Comparison of ENCODE assay signal across 11 mouse cellular contexts in the genomic region with DNA sequence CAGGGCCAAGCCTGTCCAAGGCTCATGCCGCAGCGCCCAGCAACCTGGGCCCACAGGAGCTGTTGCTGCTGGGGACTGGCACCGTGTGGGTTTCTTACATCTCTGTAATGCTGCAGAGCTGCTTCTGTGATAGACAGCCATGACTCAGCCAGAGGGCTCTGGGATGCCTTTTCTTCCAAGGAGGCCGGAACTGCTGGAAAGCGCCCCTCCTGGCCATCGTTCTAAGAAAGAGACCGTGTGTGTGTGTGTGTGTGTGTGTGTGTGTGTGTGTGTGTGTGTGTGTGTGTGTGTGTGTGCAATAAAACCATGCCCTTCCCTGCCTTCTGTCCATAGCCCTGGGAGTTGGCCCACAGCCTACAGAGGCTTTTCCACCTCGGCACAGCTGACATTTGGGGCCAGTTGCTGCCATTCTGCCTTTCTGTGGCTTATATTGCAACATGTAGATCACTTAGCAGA. TPM values are rescaled to one million over a fixed set of nuclear protein-coding genes. Genes with fewer than 3 reads are reported as not detected.
DNase-seq lines count a peak whose midpoint lies in the region; ATAC-seq lines count a peak whose summit lies in the region.
"Had no signal": no experiment of that assay in that cellular context is flagged by ENCODE, and none has a peak within 500 bp of the region (broad histone marks: within the 10 kb centered on the region; RNA-seq: fewer than 3 reads in every experiment).

No protein-coding gene starts in this region.

- no peaks in the 10 kb centered on the region for H3K27me3 ChIP-seq in midbrain, embryonic 16.5 days (ENCODE audit: control insufficient read depth, insufficient read depth, low read depth, low read length)
- H3K27me3 ChIP-seq in midbrain, embryonic 10.5 days (ENCODE audit: low read depth, poor library complexity, severe bottlenecking): no peaks in the 10 kb centered on the region
- H3K27me3 ChIP-seq: embryonic facial prominence, embryonic 12.5 days; limb, embryonic 13.5 days had no signal

- no peak for DNase-seq in frontal cortex, postnatal 10 days (ENCODE audit: low spot score in 2 of 2)
- no peak for DNase-seq in midbrain, embryonic 10.5 days (ENCODE audit: low spot score)
- peak; percentile 36 to 45 for DNase-seq in cerebellum, adult 18-20 months
- peak; percentile 26 for DNase-seq in right cerebral cortex, postnatal 25 days
- no peak for DNase-seq in frontal cortex, postnatal 25 days (ENCODE audit: low spot score in 2 of 2)
- no peak for DNase-seq in heart, adult 18-20 months
- DNase-seq: kidney, adult 9 months had no signal

- no peaks in the 10 kb centered on the region for H3K9me3 ChIP-seq in midbrain, embryonic 16.5 days (replicated peaks; ENCODE audit: control insufficient read depth, low read length, poor library complexity, severe bottlenecking)
- H3K9me3 ChIP-seq in midbrain, embryonic 10.5 days (replicated peaks): no peaks in the 10 kb centered on the region
- H3K9me3 ChIP-seq: embryonic facial prominence, embryonic 12.5 days; limb, embryonic 13.5 days had no signal

- no peaks in the 10 kb centered on the region for H3K36me3 ChIP-seq in midbrain, embryonic 16.5 days (ENCODE audit: control insufficient read depth, insufficient read depth, low read length)
- H3K36me3 ChIP-seq in midbrain, embryonic 10.5 days: no peaks in the 10 kb centered on the region
- H3K36me3 ChIP-seq: embryonic facial prominence, embryonic 12.5 days; limb, embryonic 13.5 days had no signal

- H3K27ac ChIP-seq in midbrain, embryonic 16.5 days (ENCODE audit: low read length): 0 out of 2 replicates have a peak overlapping the region, but pooled peaks have one; percentile 12
- H3K27ac ChIP-seq in midbrain, embryonic 10.5 days (replicated peaks): no peak overlapping the region
- H3K27ac ChIP-seq: embryonic facial prominence, embryonic 12.5 days; limb, embryonic 13.5 days had no signal

- H3K4me1 ChIP-seq in midbrain, embryonic 16.5 days (ENCODE audit: control insufficient read depth, insufficient read depth, low read length): no peaks in the 10 kb centered on the region
- peaks cover 6% of the 10 kb centered on the region; the same call in 1 of the 2 replicates for H3K4me1 ChIP-seq in midbrain, embryonic 10.5 days

- H3K4me2 ChIP-seq in midbrain, embryonic 16.5 days (ENCODE audit: low read length): no peak overlapping the region
- H3K4me2 ChIP-seq: embryonic facial prominence, embryonic 12.5 days; limb, embryonic 13.5 days had no signal

- H3K9ac ChIP-seq in midbrain, embryonic 16.5 days (ENCODE audit: low read depth, low read length): no peak overlapping the region
- H3K9ac ChIP-seq: embryonic facial prominence, embryonic 12.5 days; limb, embryonic 13.5 days had no signal

- ATAC-seq in frontal cortex, adult (ENCODE audit: low TSS enrichment): peak; percentile 66
- ATAC-seq in midbrain, embryonic 16.5 days: no peak

- 59% methylated on average over 8 of the region's 8 CpGs for WGBS in midbrain, embryonic 16.5 days
- 89% methylated on average over 8 of the region's 8 CpGs for WGBS in midbrain, embryonic 10.5 days

- H3K4me3 ChIP-seq in midbrain, embryonic 16.5 days (ENCODE audit: low read depth, low read length): no peak overlapping the region
- H3K4me3 ChIP-seq in midbrain, embryonic 10.5 days: no peak overlapping the region
- H3K4me3 ChIP-seq: embryonic facial prominence, embryonic 12.5 days; limb, embryonic 13.5 days had no signal

RNA-seq across cellular contexts. Expression of gene Rassf5, which starts 35.1 kb away (rescaled TPM):
- 3.4 and 4.0 TPM in 2 replicates for polyA plus RNA-seq in midbrain, embryonic 16.5 days (2015; fragmentation: Nextera tagmentation; extraction: Ambion mirVana)
- polyA plus RNA-seq in midbrain, embryonic 10.5 days (2016; fragmentation: Nextera tagmentation; extraction: Ambion mirVana): 0.93 and 1.0 TPM in 2 replicates
- 1 to 10 TPM; 2.2 to 4.4 TPM for total RNA-seq in heart, adult 18-20 months (2021)

RNA-seq across cellular contexts. Expression of gene Eif2d, which starts 57.0 kb away (rescaled TPM):
- 46.8 and 51.1 TPM in 2 replicates for polyA plus RNA-seq in midbrain, embryonic 16.5 days (2015; fragmentation: Nextera tagmentation; extraction: Ambion mirVana)
- 60.5 and 62.6 TPM in 2 replicates for polyA plus RNA-seq in midbrain, embryonic 10.5 days (2016; fragmentation: Nextera tagmentation; extraction: Ambion mirVana)
- total RNA-seq in heart, adult 18-20 months (2021): 10 to 100 TPM; 31.4 to 34.1 TPM

Comparison
In these comparisons a context has a peak if more than half of its experiments do, and no peak if none do; other contexts are left out.
1. DNase-seq: peak in cerebellum, adult 18-20 months (2 of 2) and right cerebral cortex, postnatal 25 days (single experiment); none in frontal cortex, postnatal 10 days (0 of 2), midbrain, embryonic 10.5 days (single experiment), frontal cortex, postnatal 25 days (0 of 2) and heart, adult 18-20 months (0 of 2).